Mouse (Mus musculus) limb, embryonic 14.5 days (tissue): ENCODE measurements around the gene Dab1. TPM values are rescaled to one million over a fixed set of nuclear protein-coding genes. Genes with fewer than 3 reads are reported as not detected.
A peak's percentile ranks its signal among the peaks of the same experiment; 100 is the strongest.

Experiments
- ATAC-seq: fragments of 200-750 bp; cut with Nextera tagmentation; 2 replicates; pipeline ENCODE4 v1.8.0; 2017; ENCODE audit warnings: low read depth, moderate number of reproducible peaks, moderate TSS enrichment; ENCODE audit not compliant: low FRiP score
- DNase-seq: peaks from one replicate; pipeline ENCODE4 v3.0.0-alpha.2; 2015; ENCODE audit warnings: low spot score
- H3K27ac ChIP-seq: fragments of 300-500 bp; sonication (generic); replicated peaks from 2 replicates; pipeline ENCODE4 v1.5.1; 2014; ENCODE audit warnings: low read depth, mild to moderate bottlenecking, low read length, moderate library complexity, mixed read lengths
- H3K27me3 ChIP-seq: fragments of 300-500 bp; sonication (generic); 2 replicates; pipeline ENCODE4 v1.6.1; 2014; ENCODE audit warnings: low read length, mixed read lengths; ENCODE audit not compliant: control insufficient read depth, insufficient read depth
- H3K36me3 ChIP-seq: fragments of 300-500 bp; sonication (generic); 2 replicates; pipeline ENCODE4 v1.6.1; 2014; ENCODE audit warnings: mild to moderate bottlenecking, low read length, moderate library complexity, mixed read lengths; ENCODE audit not compliant: control insufficient read depth, insufficient read depth
- H3K4me1 ChIP-seq: fragments of 300-500 bp; sonication (generic); 2 replicates; pipeline ENCODE4 v1.6.1; 2014; ENCODE audit warnings: antibody characterized with exemption, low read length, mixed read lengths; ENCODE audit not compliant: control insufficient read depth, insufficient read depth
- H3K4me2 ChIP-seq: fragments of 300-500 bp; sonication (generic); replicated peaks from 2 replicates; pipeline ENCODE4 v1.6.1; 2014; ENCODE audit warnings: low read depth, mild to moderate bottlenecking, low read length, moderate library complexity; ENCODE audit not compliant: severe bottlenecking
- H3K4me3 ChIP-seq: fragments of 300-500 bp; sonication (generic); replicated peaks from 2 replicates; pipeline ENCODE4 v1.5.1; 2014; ENCODE audit warnings: low read length
- H3K9ac ChIP-seq: fragments of 300-500 bp; sonication (generic); 2 replicates; pipeline ENCODE4 v1.6.1; 2014; ENCODE audit warnings: mild to moderate bottlenecking, low read depth, low read length, moderate library complexity; ENCODE audit not compliant: severe bottlenecking
- H3K9me3 ChIP-seq: fragments of 300-500 bp; sonication (generic); 2 replicates; pipeline ENCODE4 v1.6.1; 2016; ENCODE audit warnings: low read length; ENCODE audit not compliant: control insufficient read depth
- POLR2A ChIP-seq: fragments of 200-500 bp; IDR thresholded peaks from 2 replicates; pipeline ENCODE4 v1.8.0; 2012; ENCODE audit warnings: inconsistent platforms, mild to moderate bottlenecking, moderate library complexity, borderline replicate concordance; ENCODE audit not compliant: insufficient read depth, insufficient read length; ENCODE audit errors: extremely low read depth
- WGBS: fragments of 180-500 bp; shearing (Covaris S2); extraction: QIAGEN DNeasy Blood & Tissue Kit; methylation state at CpG from one replicate; pipeline ENCODE4 v1.1.7; 2014; 5-methylcytosine and 5-hydroxymethylcytosine counted together
- polyA plus RNA-seq, 2 experiments: library from polyadenylated mRNA; depleted of rRNA in 1 of 2; stranded (reverse) in 1 of 2; unstranded in 1 of 2; fragments of >200 nt; fragmentation: Nextera tagmentation in 1 of 2; extraction: Ambion mirVana in 1 of 2; gene quantifications; 2 replicates each; pipeline versions ENCODE4 v1.2.1 to v1.2.3; 2012 to 2014

Dab1 gene
- polyA plus RNA-seq, 2 experiments: 5.5 to 12.1 TPM

GRCm38 (mm10) chr4:104582726-104583125 is 963.6 kb downstream of the Dab1 start:
- Histone ChIP-seq H3K27ac (no peak overlapping the region), H3K9ac (no peak overlapping the region), H3K4me2 (no peak overlapping the region), H3K9me3 (no peaks in the 10 kb centered on the region), H3K4me3 (no peak overlapping the region), H3K4me1 (peaks cover 7% of the 10 kb centered on the region), H3K27me3 (no peaks in the 10 kb centered on the region), H3K36me3 (no peaks in the 10 kb centered on the region)
- ATAC-seq (no peak), DNase-seq (no peak)
- WGBS: 13% methylated on average over 5 of the region's 5 CpGs
- TF ChIP-seq POLR2A: no peak

GRCm38 (mm10) chr4:104587826-104588225 is 968.7 kb downstream of the Dab1 start:
- TF ChIP-seq POLR2A: no peak
- peaks cover under 1% of the 10 kb centered on the region; the same call in 1 of the 2 replicates for H3K4me1 ChIP-seq
- 72% methylated on average over 2 of the region's 2 CpGs for WGBS
- H3K27ac ChIP-seq: no peak overlapping the region
- no peaks in the 10 kb centered on the region for H3K9me3 ChIP-seq
- ATAC-seq (no peak), DNase-seq (no peak)
- no peak overlapping the region for H3K9ac ChIP-seq
- no peaks in the 10 kb centered on the region for H3K36me3 ChIP-seq
- H3K4me3 ChIP-seq: no peak overlapping the region
- no peak overlapping the region for H3K4me2 ChIP-seq
- no peaks in the 10 kb centered on the region for H3K27me3 ChIP-seq

- Histone ChIP-seq H3K27ac (no peak overlapping the region), H3K9me3 (no peaks in the 10 kb centered on the region), H3K9ac (no peak overlapping the region), H3K4me2 (no peak overlapping the region), H3K36me3 (no peaks in the 10 kb centered on the region), H3K27me3 (no peaks in the 10 kb centered on the region), H3K4me1 (no peaks in the 10 kb centered on the region), H3K4me3 (no peak overlapping the region)
- WGBS: 85% methylated on average over 7 of the region's 7 CpGs
- no peak for DNase-seq
- ATAC-seq: no peak
- TF ChIP-seq POLR2A: no peak
Observed at GRCm38 (mm10) chr4:104596936-104597335, 977.8 kb downstream of the Dab1 start.

GRCm38 (mm10) chr4:104597490-104598465 is 978.6 kb downstream of the Dab1 start:
- no peak overlapping the region for H3K4me3 ChIP-seq
- no peak for TF ChIP-seq POLR2A
- H3K27me3 ChIP-seq: no peaks in the 10 kb centered on the region
- no peaks in the 10 kb centered on the region for H3K4me1 ChIP-seq
- H3K9ac ChIP-seq: no peak overlapping the region
- H3K27ac ChIP-seq: no peak overlapping the region
- no peaks in the 10 kb centered on the region for H3K9me3 ChIP-seq
- 66% methylated on average over 6 of the region's 6 CpGs for WGBS
- ATAC-seq (peak; percentile 41; the same call in 1 of the 2 replicates), DNase-seq (no peak)
- H3K36me3 ChIP-seq: no peaks in the 10 kb centered on the region
- no peak overlapping the region for H3K4me2 ChIP-seq

GRCm38 (mm10) chr4:104602804-104603203 is 983.6 kb downstream of the Dab1 start:
- ATAC-seq (no peak), DNase-seq (no peak)
- Histone ChIP-seq H3K4me1 (0 out of 2 replicates have a peak, but pooled peaks cover 2% of the 10 kb centered on the region), H3K27ac (no peak overlapping the region), H3K36me3 (no peaks in the 10 kb centered on the region), H3K27me3 (no peaks in the 10 kb centered on the region), H3K9ac (no peak overlapping the region), H3K4me3 (no peak overlapping the region), H3K9me3 (no peaks in the 10 kb centered on the region), H3K4me2 (no peak overlapping the region)
- no peak for TF ChIP-seq POLR2A
- 87% methylated on average over 8 of the region's 8 CpGs for WGBS
